Mouse (Mus musculus) ES-Bruce4 (cell line): Measurements from ENCODE around the gene E2f6. TPM values are rescaled to one million over a fixed set of nuclear protein-coding genes. Genes with fewer than 3 reads are reported as not detected.

Experiments
- H3K27ac ChIP-seq: 2 replicates; pipeline ENCODE4 v1.5.1; 2012; ENCODE audit warnings: low read length, inconsistent platforms; ENCODE audit not compliant: insufficient read depth
- H3K27me3 ChIP-seq: 2 replicates; pipeline ENCODE4 v1.6.1; 2012; ENCODE audit warnings: mild to moderate bottlenecking, low read length, inconsistent platforms; ENCODE audit not compliant: control insufficient read depth, poor library complexity, insufficient read depth, severe bottlenecking
- H3K36me3 ChIP-seq: 2 replicates; pipeline ENCODE4 v1.6.1; 2012; ENCODE audit warnings: inconsistent platforms, mild to moderate bottlenecking, low read length, moderate library complexity; ENCODE audit not compliant: control insufficient read depth, poor library complexity, insufficient read depth, severe bottlenecking
- H3K4me1 ChIP-seq: one replicate; pipeline ENCODE4 v1.8.1; 2011; ENCODE audit warnings: low read length; ENCODE audit not compliant: control insufficient read depth, insufficient read depth
- H3K4me3 ChIP-seq: 2 replicates; pipeline ENCODE4 v1.5.1; 2011; ENCODE audit warnings: low read depth, mild to moderate bottlenecking, low read length
- H3K9ac ChIP-seq: 2 replicates; pipeline ENCODE4 v1.6.1; 2012; ENCODE audit warnings: low read depth, mild to moderate bottlenecking, inconsistent platforms; ENCODE audit not compliant: poor library complexity, severe bottlenecking
- H3K9me3 ChIP-seq: replicated peaks from 2 replicates; pipeline ENCODE4 v1.6.1; 2012; ENCODE audit warnings: mild to moderate bottlenecking, low read length, inconsistent platforms; ENCODE audit not compliant: control insufficient read depth, poor library complexity, insufficient read depth, severe bottlenecking
- CTCF ChIP-seq: IDR thresholded peaks from one replicate; pipeline ENCODE4 v1.8.1; 2011; ENCODE audit warnings: low read depth, low read length
- EP300 ChIP-seq: IDR thresholded peaks from 2 replicates; pipeline ENCODE4 v1.6.1; 2011; ENCODE audit warnings: low read depth, low read length; ENCODE audit not compliant: insufficient read depth
- POLR2A ChIP-seq: IDR thresholded peaks from one replicate; pipeline ENCODE4 v1.8.1; 2011; ENCODE audit warnings: low read length; ENCODE audit not compliant: insufficient read depth
- polyA plus RNA-seq: library from polyadenylated mRNA; stranded (reverse); fragments of >200 nt; gene quantifications from 2 replicates; pipeline ENCODE4 v1.2.4, GENCODE M21; 2011; ENCODE audit warnings: low read depth; ENCODE audit not compliant: missing spikeins, insufficient read depth, insufficient read length

The E2f6 gene
- polyA plus RNA-seq, 1 experiment, result 22.2 TPM

GRCm38 (mm10) chr12:16795781-16796180, 15.0 kb upstream of the E2f6 start:
- H3K27ac ChIP-seq, result no peak overlapping the region
- H3K4me1 ChIP-seq, result no peaks in the 10 kb centered on the region
- 0 out of 2 replicates have a peak, but pooled peaks cover 2% of the 10 kb centered on the region for H3K27me3 ChIP-seq
- H3K9me3 ChIP-seq, result no peaks in the 10 kb centered on the region
- H3K9ac ChIP-seq, result no peak overlapping the region
- H3K4me3 ChIP-seq, result no peak overlapping the region
- TF ChIP-seq CTCF (no peak), EP300 (no peak), POLR2A (no peak)
- H3K36me3 ChIP-seq, result no peaks in the 10 kb centered on the region

- no peak for TF ChIP-seq CTCF
- TF ChIP-seq POLR2A, result no peak
- no peak for TF ChIP-seq EP300
- Histone ChIP-seq H3K4me1 (no peaks in the 10 kb centered on the region), H3K4me3 (no peak overlapping the region)
Measured at GRCm38 (mm10) chr12:16798894-16799293, 11.9 kb upstream of the E2f6 start.

GRCm38 (mm10) chr12:16799928-16800258, 10.9 kb upstream of the E2f6 start:
- H3K36me3 ChIP-seq, result no peaks in the 10 kb centered on the region
- no peaks in the 10 kb centered on the region for H3K9me3 ChIP-seq
- no peak for TF ChIP-seq POLR2A
- no peak overlapping the region for H3K27ac ChIP-seq
- 0 out of 2 replicates have a peak, but pooled peaks cover 2% of the 10 kb centered on the region for H3K27me3 ChIP-seq
- no peak overlapping the region; the same call in 1 of the 2 replicates for H3K9ac ChIP-seq
- no peaks in the 10 kb centered on the region for H3K4me1 ChIP-seq
- H3K4me3 ChIP-seq, result peak overlapping the region; percentile 64

More at GRCm38 (mm10) chr12:16798894-16799293, 11.9 kb upstream of the E2f6 start:
- no peaks in the 10 kb centered on the region for H3K36me3 ChIP-seq
- no peaks in the 10 kb centered on the region for H3K9me3 ChIP-seq
- no peak overlapping the region for H3K9ac ChIP-seq
- H3K27ac ChIP-seq, result no peak overlapping the region
- H3K27me3 ChIP-seq, result 0 out of 2 replicates have a peak, but pooled peaks cover 2% of the 10 kb centered on the region

- no peaks in the 10 kb centered on the region for H3K4me1 ChIP-seq
- no peak for TF ChIP-seq EP300
- no peak for TF ChIP-seq POLR2A
- no peak for TF ChIP-seq CTCF
Measured at GRCm38 (mm10) chr12:16800259-16800958, 10.4 kb upstream of the E2f6 start, which contains the start of gene Greb1. Greb1 (minus strand) TSS chr12:16800886.

GRCm38 (mm10) chr12:16800959-16801315, 9.8 kb upstream of the E2f6 start:
- H3K4me1 ChIP-seq, result no peaks in the 10 kb centered on the region
- H3K27me3 ChIP-seq, result 0 out of 2 replicates have a peak, but pooled peaks cover under 1% of the 10 kb centered on the region
- no peak overlapping the region for H3K27ac ChIP-seq

More at GRCm38 (mm10) chr12:16800259-16800958, 10.4 kb upstream of the E2f6 start, which contains the start of gene Greb1:
- H3K4me3 ChIP-seq, result peak within 1 kb of the TSS; percentile 92
- H3K27me3 ChIP-seq, result 0 out of 2 replicates have a peak, but pooled peaks cover 2% of the 10 kb centered on the region
- peak within 1 kb of the TSS; percentile 63 for H3K9ac ChIP-seq
- H3K36me3 ChIP-seq, result no peaks in the 10 kb centered on the region
- H3K27ac ChIP-seq, result no peak within 1 kb of the TSS
- H3K9me3 ChIP-seq, result no peaks in the 10 kb centered on the region

GRCm38 (mm10) chr12:16803237-16803955, 7.4 kb upstream of the E2f6 start:
- H3K9ac ChIP-seq, result no peak overlapping the region
- H3K9me3 ChIP-seq, result no peaks in the 10 kb centered on the region
- no peak overlapping the region for H3K4me3 ChIP-seq
- no peak for TF ChIP-seq POLR2A
- TF ChIP-seq EP300, result no peak
- TF ChIP-seq CTCF, result no peak
- H3K27ac ChIP-seq, result no peak overlapping the region
- no peaks in the 10 kb centered on the region for H3K4me1 ChIP-seq
- H3K27me3 ChIP-seq, result no peaks in the 10 kb centered on the region; the same call in 1 of the 2 replicates
- H3K36me3 ChIP-seq, result no peaks in the 10 kb centered on the region

More at GRCm38 (mm10) chr12:16800959-16801315, 9.8 kb upstream of the E2f6 start:
- Histone ChIP-seq H3K9ac (peak overlapping the region; percentile 63), H3K36me3 (no peaks in the 10 kb centered on the region), H3K4me3 (peak overlapping the region; percentile 92), H3K9me3 (no peaks in the 10 kb centered on the region)
- TF ChIP-seq EP300 (no peak), CTCF (no peak), POLR2A (no peak)
